Mouse (Mus musculus) cerebellum, adult 2 months (tissue): ENCODE data around the gene Ssh2. TPM values are rescaled to one million over a fixed set of nuclear protein-coding genes. Genes with fewer than 3 reads are reported as not detected.
A peak's percentile ranks its signal among the peaks of the same experiment; 100 is the strongest.
"Not testable (repeated sequence)": the region's sequence is repeated elsewhere in the genome, so short reads cannot be mapped to it uniquely, and the experiment has no call there.

Source experiments
- DNase-seq, 2 experiments: peaks; one replicate each; pipeline ENCODE4 v3.0.0; 2021
- H3K27ac ChIP-seq: fragments of 200-500 bp; 2 replicates; pipeline ENCODE4 v1.5.1; 2012; ENCODE audit warnings: low read length, control low read depth, inconsistent platforms; ENCODE audit not compliant: insufficient read depth
- H3K27me3 ChIP-seq: fragments of 200-500 bp; 2 replicates; pipeline ENCODE4 v1.6.1; 2012; ENCODE audit warnings: inconsistent platforms, mild to moderate bottlenecking, low read length, moderate library complexity; ENCODE audit not compliant: control insufficient read depth, insufficient read depth
- H3K4me1 ChIP-seq: fragments of 200-500 bp; 2 replicates; pipeline ENCODE4 v1.6.1; 2011; ENCODE audit warnings: low read length; ENCODE audit not compliant: control insufficient read depth, insufficient read depth
- H3K4me3 ChIP-seq: fragments of 200-500 bp; replicated peaks from 2 replicates; pipeline ENCODE3; 2011; ENCODE audit warnings: mild to moderate bottlenecking, low read depth, low read length, control low read depth; ENCODE audit not compliant: insufficient read depth
- CTCF ChIP-seq: fragments of 200-500 bp; IDR thresholded peaks from 2 replicates; pipeline ENCODE4 v1.5.1; 2011; ENCODE audit warnings: low read depth, mild to moderate bottlenecking, control low read depth, low read length, moderate library complexity, borderline replicate concordance; ENCODE audit not compliant: insufficient read depth
- POLR2A ChIP-seq: fragments of 200-500 bp; IDR thresholded peaks from 2 replicates; pipeline ENCODE4 v1.6.1; 2011; ENCODE audit warnings: low read length, control low read depth, borderline replicate concordance; ENCODE audit not compliant: insufficient read depth
- WGBS: fragments of 180-500 bp; shearing (Covaris S2); methylation state at CpG from one replicate; pipeline ENCODE4 v1.1.7; 2018; 5-methylcytosine and 5-hydroxymethylcytosine counted together
- polyA plus RNA-seq: library from polyadenylated mRNA; depleted of rRNA; stranded (reverse); fragments of >200 nt; gene quantifications from 2 replicates; pipeline ENCODE4 v1.2.3, GENCODE M21; 2012

The Ssh2 gene
- polyA plus RNA-seq, 1 experiment: 14.3 TPM

DNA sequence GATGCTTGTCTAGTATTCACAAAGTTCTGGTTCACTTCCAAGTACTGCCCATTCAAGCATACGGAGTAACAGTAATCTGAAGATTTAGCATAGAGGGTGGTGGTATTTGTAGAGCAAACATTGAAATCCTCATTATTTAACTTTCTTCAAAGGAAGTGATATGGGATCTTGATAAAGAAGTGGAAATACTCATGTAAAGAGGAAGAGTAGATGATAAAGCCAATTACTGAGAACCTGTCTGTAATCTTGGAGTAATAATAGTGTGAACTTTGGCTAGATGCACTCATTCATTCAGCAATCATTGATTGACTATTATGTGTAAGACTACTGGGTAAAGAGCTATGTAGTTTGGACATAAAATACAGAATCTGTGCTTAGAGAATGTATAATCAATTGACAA lies 64.1 kb downstream of the Ssh2 start:
- Histone ChIP-seq H3K4me3 (no peak overlapping the region), H3K4me1 (no peaks in the 10 kb centered on the region), H3K27me3 (no peaks in the 10 kb centered on the region), H3K27ac (no peak overlapping the region)
- 65% methylated on average over 1 of the region's 1 CpGs for WGBS
- no peak for DNase-seq
- TF ChIP-seq POLR2A: no peak
- TF ChIP-seq CTCF: no peak

DNA sequence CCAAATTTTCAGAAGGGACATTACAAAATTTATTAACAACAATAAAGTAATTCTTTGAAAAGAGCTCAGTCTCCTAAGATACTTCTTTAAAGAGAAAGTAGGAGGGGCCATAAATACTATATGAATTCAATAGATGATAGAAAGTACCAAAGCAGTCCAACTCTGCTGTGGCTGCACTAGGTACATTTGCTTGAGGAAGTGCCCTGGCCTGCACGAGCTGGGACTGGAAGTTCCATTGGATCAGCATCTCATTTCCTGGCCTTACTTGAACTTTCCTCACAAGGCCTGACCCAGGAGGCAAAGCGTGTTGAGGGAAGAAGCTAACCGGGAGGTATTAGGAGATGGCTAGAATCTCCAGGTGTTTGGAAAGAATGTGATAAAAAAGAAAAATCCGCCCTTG lies 75.4 kb downstream of the Ssh2 start:
- no peak for DNase-seq
- 80% methylated on average over 4 of the region's 4 CpGs for WGBS
- Histone ChIP-seq H3K27ac (no peak overlapping the region), H3K27me3 (no peaks in the 10 kb centered on the region), H3K4me3 (no peak overlapping the region), H3K4me1 (no peaks in the 10 kb centered on the region)
- TF ChIP-seq POLR2A (no peak), CTCF (no peak)

DNA sequence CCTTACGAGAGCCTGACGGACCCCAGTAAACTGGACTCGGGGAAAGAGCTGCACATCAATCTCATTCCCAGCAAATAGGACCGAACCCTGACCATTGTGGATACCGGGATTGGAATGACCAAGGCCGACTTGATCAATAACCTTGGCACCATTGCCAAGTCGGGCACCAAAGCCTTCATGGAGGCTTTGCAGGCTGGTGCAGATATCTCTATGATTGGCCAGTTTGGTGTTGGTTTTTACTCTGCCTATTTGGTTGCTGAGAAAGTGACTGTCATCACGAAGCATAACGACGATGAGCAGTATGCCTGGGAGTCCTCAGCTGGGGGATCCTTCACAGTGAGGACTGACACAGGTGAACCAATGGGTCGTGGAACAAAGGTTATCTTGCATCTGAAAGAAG lies 77.6 kb downstream of the Ssh2 start:
- H3K4me3 ChIP-seq, H3K27me3 ChIP-seq, H3K4me1 ChIP-seq, DNase-seq, H3K27ac ChIP-seq: not testable (repeated sequence)
- WGBS: 91% methylated on average over 11 of the region's 11 CpGs

DNA sequence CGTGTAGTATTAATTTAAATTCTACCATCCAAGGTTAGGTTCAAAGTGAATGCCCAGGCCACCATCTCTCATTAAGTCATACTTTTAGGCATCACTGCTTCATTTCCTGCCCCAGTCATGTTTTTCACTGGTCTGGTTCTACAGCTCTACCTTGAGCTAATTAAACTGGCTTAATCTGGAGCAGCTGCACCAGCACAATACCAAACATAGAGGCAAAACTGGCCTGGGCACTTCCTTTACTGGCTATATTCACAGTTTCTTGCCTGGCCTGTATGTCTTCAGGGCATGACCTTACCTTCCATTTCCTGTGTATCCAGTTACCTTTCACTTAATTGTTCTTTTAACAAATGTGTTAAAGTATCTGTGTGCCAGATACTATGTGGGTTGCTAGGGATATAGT lies 81.2 kb downstream of the Ssh2 start:
- WGBS: 97% methylated on average over 1 of the region's 1 CpGs
- Histone ChIP-seq H3K4me1 (peaks cover 1% of the 10 kb centered on the region; the same call in 1 of the 2 replicates), H3K27me3 (no peaks in the 10 kb centered on the region), H3K27ac (no peak overlapping the region), H3K4me3 (no peak overlapping the region)
- no peak for TF ChIP-seq POLR2A
- TF ChIP-seq CTCF: no peak
- no peak for DNase-seq

DNA sequence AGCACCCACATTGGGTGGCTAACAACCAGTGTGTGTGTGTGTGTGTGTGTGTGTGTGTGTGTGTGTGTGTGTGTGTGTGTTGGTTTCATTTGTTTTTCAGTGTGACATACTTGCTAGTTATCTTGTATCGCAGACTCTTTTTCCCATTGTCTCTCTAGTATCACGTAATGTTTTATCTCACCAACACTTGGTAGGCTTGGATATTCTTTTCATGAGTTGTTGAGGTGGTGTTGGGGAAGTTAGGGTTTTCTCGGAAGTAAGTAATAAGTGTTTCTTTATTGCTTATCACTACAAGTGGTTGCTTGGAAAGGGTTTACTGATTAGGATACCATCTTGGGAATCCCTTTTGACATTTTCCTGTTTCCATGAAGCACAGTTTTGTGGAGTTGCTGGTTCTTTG lies 91.1 kb downstream of the Ssh2 start:
- TF ChIP-seq CTCF: no peak
- no peak for TF ChIP-seq POLR2A
- no peaks in the 10 kb centered on the region for H3K27me3 ChIP-seq
- no peak for DNase-seq
- no peak overlapping the region for H3K27ac ChIP-seq
- 92% methylated on average over 3 of the region's 3 CpGs for WGBS
- H3K4me3 ChIP-seq: no peak overlapping the region
- peaks cover 2% of the 10 kb centered on the region; the same call in 1 of the 2 replicates for H3K4me1 ChIP-seq

DNA sequence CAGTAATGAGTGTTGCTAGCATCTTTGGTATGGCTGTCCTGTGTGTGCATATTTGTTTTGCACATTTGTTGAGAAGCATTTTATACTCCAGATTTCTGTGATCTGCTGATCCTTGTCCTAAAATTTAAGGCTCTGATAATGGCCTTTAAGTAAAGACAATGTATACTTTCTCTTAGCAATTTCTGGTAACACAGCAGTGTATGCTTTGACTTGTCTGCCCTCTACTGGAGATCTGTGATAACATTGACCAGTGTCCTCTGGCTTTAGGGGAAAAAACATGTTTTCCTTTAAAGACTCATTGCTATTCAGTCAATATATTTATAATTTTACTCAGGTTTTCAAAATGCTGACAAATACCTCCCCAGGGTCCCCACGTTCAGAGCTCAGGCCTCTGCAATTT lies 92.4 kb downstream of the Ssh2 start:
- DNase-seq: peak in 1 of 2 experiments; percentile 41
- H3K27ac ChIP-seq: no peak overlapping the region
- H3K4me1 ChIP-seq: no peaks in the 10 kb centered on the region
- WGBS: 0% methylated on average over 1 of the region's 1 CpGs
- TF ChIP-seq CTCF: 0 out of 2 replicates have a peak, but pooled peaks have one; percentile 26
- TF ChIP-seq POLR2A: no peak
- no peak overlapping the region for H3K4me3 ChIP-seq
- no peaks in the 10 kb centered on the region for H3K27me3 ChIP-seq

DNA sequence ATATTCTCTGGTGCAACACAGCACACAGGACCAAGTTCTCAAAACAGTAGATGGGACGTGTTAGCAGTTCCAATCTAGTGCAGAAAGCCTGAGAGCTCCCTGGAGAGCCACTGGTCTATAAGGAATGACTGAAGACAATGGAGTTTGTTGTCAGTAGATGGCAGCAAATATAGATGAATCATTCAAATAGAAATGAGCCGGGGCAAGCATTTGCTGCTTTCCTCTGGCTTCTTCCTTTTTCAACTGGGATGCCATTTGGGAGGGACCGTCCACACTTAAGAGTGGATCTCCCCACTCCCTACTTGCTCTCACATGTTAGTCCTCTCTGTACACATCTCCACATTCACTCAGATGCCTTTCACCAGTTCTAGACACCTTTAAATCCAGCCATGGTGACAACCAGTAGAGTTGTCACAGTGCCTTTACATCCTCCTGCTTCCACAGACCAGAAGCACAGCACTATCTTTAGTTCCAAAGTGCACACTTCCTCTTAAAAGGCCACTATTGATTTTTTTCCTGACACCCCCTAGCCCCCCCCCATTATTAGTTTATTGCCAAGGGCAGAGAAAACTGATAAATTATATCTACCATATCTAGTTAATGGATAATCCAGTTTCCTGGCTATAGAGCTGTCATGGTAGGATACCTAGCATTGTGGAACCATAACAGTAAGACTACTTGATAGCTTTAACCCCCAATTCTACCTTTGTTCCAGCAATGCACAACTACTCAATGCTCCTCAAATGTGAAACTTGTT lies 101.8 kb downstream of the Ssh2 start:
- peak; percentile 18 to 47 for DNase-seq
- peaks cover 6% of the 10 kb centered on the region; the same call in 1 of the 2 replicates for H3K4me1 ChIP-seq
- 15% methylated on average over 3 of the region's 3 CpGs for WGBS
- no peak overlapping the region for H3K4me3 ChIP-seq
- TF ChIP-seq CTCF (peak; percentile 27; the same call in 1 of the 2 replicates), POLR2A (no peak)
- H3K27me3 ChIP-seq: no peaks in the 10 kb centered on the region
- H3K27ac ChIP-seq: no peak overlapping the region

DNA sequence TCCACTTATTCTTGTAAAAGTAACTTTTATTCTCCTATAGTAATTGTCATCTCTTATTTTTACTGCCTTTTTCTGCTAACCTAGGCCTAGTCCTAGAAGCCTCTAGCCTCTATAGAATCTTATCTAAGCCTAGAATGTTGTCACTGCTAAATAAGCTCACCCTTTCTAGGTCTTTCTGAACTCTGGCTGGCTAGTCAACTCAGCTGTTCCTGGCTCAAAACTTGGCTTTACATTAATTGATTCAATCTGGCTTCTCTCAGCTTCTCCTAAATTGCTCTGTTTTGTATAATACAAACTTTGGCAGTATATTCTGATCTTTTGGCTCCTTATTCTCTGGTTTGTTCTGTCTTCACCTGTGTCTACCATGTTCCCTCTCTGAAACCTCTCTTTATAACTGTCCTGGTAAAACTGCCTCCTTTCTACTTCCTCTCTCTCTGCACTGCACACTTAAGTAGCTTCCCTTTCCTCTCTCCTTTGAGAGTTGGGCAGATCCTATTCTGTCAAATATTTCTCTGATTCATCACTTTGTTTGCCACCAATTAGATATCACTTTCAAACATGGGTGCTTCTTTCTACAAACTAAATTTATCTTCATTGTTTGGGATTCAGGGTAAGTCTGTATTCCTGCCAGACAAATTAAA lies 102.5 kb downstream of the Ssh2 start:
- DNase-seq: no peak
- TF ChIP-seq POLR2A (no peak), CTCF (no peak)
- no peak overlapping the region for H3K27ac ChIP-seq
- H3K27me3 ChIP-seq: no peaks in the 10 kb centered on the region
- H3K4me1 ChIP-seq: peaks cover 6% of the 10 kb centered on the region; the same call in 1 of the 2 replicates
- H3K4me3 ChIP-seq: no peak overlapping the region
